Mouse (Mus musculus): Measurements from ENCODE around the gene Parp12.

The Parp12 gene

DNA sequence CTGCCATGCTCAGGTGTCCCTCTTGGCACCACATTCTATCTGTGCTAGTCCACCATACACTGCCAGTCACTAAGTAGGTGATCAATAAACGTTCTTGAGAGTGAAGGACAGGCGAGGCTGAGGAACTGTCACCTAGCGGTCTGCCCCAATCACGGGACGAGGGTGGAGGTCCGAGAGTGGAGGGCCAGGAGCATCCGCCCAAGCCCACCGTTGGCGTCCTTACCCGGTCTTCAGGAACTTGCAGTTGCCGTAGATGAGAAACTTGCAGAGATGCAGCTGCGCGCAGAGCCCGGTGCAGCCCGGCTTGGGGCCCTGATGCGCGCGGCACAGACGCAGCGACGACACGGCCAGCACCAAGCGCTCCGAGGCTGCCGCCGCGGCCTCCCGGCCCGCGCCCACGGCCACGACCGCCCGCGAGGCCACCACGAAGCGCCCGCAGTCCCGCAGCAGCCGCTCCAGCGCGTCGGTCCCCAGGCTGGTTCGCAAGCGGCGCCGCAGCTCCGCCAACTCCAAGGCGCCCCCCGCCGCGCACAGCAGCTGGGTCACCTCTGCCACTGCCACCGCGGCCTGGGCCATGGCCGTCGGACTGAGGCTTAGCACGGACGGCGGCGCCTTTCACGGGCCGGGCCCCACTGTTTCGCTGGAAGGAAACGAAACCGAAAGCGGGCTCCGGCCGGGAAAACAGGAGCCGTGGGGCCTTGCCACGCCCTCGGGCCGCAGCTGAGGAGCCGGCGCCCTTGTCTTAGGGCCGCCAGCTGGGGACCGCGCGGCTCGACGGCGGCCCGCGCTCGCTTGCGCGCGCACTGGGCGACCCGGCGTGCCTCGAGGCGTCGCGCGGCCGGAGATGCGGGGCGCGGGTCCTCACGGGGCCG lies at the start of gene Parp12:
Gene Parp12, minus strand, starts transcription at position 766 of the 872 bp plus-strand sequence.
- peak; percentile 16 to 33 for DNase-seq (ENCODE audit: low spot score in 2 of 2)

DNA sequence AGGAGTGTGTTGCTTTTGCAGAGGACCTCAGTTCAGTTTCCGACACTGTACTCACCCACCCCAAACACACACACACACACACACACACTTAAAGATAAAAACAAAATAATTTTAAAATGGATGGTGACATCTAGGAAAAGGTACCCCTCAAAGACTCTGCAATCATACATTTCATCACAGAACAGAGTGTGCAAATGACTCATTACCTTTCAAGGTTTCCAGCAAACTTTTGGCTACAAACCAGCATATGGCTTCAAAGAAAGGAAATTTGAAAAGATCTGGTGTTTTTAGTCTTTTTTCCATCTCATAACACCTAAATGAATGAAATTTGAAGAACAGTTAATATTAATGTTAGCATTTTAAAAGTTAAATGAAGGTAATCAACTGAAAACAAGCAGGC lies 46.7 kb upstream of the Parp12 start:
- DNase-seq (ENCODE audit: low spot score in 2 of 2) = no peak

DNA sequence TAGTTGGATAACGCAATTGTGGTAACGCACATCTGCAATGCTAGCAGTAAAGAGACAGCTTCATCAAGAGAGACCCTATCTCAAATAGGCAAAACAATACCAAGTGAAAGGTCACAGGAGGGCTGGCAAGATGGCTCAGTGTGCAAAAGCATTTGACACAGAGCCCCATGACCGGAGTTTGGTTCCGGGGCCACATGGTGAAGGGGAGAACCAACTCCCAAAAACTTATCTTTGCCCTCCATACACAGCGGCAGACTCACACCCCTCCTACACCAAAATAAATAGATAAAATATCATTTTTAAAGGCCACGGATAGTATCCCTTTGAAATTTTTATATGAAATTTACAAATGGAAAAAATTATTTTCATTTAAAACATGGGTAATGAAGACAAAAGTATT lies 43.8 kb upstream of the Parp12 start:
- no peak for DNase-seq (ENCODE audit: low spot score in 2 of 2)

DNA sequence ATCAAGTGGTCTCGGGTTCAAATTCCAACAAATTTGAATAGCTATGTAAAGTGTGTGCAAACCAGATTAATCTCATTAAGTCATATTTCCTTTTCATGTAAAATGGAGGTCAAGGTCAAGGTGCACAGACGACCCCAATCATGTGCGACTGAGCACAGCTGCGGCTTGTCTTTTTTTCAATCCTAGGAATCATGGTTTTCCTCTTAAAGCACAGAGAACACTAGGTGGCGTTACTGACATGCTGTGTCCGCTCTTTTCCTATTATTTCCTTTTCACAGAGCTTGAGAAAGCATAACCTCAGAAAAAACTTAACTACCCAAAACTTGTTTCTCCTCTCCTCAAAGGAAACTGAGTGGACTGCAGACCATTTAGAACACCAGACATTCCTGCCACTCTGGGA lies 27.9 kb upstream of the Parp12 start:
- DNase-seq (ENCODE audit: low spot score in 2 of 2) = no peak

DNA sequence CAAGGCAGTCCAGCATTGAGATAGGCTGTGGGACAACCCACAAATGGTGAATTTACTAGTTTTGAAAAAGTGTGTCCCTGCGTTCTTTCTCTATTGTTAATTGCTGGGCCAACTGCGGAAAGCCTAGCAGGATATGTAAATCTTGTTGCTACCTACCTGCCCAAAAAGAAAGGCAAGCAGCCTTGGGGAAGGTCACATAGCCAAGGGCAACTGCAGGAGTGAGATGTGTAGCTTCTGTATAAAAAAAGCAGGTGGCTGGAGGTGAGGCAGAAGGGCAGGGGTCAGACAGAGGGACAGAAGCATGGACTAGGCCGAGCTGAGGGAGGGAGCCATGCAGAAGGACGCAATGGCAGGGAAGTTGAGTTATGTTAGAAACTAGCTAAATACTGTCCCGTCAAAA lies 14.4 kb upstream of the Parp12 start:
- DNase-seq (ENCODE audit: low spot score in 2 of 2) = no peak

DNA sequence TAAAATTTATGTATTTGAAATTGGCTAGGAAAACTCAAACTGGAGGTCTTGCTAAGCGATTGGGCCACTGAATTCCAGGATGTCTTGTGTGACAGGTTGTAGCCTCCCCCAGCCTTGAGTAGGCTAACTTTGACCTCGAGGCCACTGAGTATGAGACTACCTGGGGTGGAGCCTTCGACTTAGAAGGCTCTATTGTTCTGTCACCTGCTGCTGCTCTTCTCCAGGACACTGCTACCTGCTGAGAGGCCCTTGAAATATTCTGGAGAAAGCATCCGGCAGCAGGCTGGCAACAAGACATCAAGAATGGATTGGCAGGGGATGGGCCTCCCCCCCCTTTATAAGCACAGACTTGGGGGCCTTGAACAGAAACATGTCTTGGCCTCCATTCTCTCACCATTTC lies 13.3 kb upstream of the Parp12 start:
- no peak for DNase-seq (ENCODE audit: low spot score in 2 of 2)

DNA sequence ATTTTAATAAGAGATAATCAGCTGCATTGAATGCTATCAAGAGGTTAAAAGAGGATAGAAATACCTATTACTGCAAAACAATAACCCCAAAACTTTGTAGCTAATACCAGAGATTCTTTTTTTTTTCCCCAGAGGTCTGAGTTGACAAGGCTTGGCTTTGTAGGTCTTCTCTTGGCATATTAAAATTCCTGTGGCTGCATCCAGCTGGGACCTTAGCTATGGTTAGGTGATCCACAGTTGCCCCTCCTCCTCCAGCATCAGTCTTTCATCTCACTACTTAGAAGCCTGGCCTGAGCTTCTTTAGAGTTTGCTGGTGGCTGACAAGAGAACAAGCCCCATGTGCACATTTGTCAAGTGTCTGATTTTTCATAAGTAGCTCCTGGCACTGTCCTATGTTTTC lies 6.6 kb upstream of the Parp12 start:
- no peak for DNase-seq (ENCODE audit: low spot score in 2 of 2)

DNA sequence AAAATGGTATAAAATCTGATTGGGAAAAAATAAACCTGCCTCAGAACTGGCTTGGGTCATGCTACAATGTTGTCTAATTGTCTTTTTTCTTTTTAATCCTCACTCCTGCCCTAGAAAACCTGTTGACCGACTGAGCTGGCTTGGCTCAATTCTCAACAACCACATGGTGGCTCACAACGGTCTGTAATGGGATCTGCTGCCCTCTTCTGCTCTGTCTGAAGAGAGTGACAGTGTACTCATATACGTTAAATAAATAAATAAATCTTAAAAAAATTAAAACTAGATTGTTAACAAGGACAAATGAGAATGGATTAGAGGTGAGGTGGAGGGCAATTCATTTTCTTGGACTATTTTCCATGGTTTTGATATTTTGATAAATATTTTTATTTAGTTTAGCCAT lies 2.5 kb upstream of the Parp12 start:
- DNase-seq (ENCODE audit: low spot score in 2 of 2) = no peak

DNA sequence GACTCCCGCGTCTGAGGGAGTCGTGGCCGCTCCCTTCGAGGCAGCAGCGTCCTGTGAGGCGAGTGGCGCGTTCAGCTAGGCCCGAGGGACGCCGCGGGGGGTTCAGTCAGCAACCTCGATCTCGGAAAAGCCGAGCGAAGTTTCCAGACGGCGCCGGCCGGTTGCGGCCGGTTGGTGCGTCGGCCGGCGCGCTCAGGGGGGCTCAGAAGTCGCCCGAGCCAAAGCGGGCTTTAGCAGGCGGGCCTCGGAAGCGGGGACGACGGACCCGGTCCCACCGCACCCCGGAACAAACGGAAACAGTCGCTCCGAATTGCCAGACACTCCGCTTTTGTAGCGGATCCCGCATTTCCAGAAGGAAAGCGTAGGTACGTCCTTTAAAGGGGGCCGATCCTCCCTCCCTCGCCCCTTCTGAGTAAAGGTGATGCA lies 320 bp upstream of the Parp12 start:
- DNase-seq (ENCODE audit: low spot score in 2 of 2) = no peak

DNA sequence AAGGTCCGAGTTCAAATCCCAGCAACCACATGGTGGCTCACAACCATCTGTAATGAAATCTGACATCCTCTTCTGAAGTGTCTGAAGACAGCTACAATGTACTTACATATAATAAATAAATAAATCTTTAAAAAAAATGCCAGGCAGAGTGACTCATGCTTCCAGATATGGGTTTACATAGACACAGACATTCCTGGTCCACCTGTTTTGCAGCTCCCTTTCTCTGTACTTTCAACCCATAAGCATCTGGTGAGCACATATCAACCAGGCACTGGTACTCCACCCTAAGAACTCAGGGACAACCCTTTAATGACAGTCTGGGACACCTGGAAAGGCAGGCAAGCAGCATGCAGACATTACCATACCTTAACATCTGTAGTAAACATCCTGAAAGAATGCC lies 2.7 kb downstream of the Parp12 start:
- DNase-seq (ENCODE audit: low spot score in 2 of 2) = no peak

DNA sequence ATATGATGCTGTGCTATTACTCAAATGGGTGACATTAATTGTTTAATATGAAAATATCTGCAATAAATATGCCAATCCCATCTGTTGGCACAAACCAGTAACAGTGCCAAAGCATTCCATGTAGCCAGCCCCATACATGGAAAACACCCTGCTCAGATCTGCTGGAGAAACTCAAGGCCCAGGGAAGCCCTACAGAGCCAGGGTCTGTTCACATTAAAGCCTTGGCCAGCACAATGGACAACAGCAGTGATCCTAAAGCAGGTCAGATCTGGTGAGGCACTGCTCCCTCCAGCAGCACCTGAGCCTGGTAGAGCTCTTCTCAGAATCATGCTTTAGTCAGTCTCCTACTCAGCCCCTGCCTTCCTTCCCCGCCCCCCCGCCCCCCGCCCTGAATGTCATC lies 5.0 kb downstream of the Parp12 start:
- DNase-seq (ENCODE audit: low spot score in 2 of 2) = no peak

DNA sequence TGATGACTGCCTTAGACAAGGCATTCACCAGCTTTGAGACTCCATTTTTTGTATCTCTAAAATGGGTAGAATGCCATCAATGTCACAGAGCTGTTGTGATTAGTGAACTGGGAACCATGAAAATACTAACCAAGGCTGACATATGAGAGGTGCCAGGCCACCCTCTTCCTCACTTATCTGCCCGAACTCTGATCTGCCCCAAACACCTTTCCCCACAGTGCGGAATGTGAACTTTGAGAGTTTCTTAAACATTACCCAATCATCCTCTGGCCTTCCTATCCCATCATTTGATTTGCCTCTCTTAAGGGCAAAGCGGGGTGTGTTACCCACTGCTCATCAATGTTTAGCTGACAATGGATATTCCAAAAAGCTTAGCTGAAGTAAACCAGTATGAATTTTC lies 5.4 kb downstream of the Parp12 start:
- no peak for DNase-seq (ENCODE audit: low spot score in 2 of 2)

DNA sequence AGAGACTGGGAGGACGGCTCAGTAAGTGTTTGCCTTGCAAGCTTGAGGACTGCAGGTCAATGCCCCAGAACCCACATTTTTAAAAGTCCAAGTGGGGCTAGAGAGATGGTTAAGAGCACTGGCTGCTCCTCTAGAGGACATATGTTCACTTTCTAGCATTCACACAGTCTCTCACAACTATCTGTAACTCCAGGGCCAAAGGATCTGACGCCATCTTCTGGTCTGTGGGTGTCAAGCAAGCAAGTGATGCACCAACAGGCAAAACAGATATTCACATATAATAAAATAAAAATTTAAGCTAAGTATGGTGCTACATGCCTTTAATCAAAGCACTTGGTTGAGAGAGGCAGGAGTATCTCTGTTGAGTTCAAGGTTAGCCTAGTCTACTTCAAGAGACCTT lies 11.3 kb downstream of the Parp12 start:
- no peak for DNase-seq (ENCODE audit: low spot score in 2 of 2)

DNA sequence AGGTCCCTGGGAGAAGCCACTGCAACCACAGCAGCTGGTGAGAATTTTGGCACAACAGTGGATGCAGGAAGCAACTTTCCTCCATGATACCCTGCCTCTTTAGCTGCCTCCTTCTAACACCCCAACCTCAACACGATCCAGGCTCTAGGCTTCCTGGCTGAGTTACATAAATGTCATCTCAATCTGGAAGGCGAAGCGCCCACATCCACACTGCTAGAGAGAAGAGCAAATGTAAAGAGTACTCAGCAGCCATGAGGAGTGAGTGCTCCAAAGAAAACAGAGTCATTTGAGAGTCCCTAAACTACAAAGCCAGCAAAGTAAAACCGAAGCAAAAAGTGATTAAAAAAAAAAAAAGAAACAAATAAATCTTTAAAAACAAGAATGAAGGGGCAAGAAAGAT lies 13.5 kb downstream of the Parp12 start:
- DNase-seq (ENCODE audit: low spot score in 2 of 2) = no peak

DNA sequence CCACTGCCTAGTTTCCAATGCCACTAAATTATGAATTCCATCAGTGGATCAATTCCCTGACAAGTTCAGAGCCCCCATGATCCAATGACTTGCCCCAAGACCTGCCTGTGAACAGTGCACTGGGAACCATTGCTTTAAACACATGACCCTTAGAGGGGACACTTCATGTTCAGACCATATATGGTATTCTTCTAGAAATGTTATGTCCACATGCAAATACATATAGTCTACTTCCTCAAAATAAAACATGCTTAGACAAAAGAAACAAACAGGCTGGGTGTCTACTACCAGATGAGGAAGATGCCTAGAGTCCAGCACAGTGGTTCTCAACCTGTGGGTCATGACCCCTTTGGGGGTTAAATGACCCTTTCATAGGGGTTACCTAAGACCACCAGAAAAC lies 41.7 kb downstream of the Parp12 start:
- no peak for DNase-seq (ENCODE audit: low spot score in 2 of 2)

DNA sequence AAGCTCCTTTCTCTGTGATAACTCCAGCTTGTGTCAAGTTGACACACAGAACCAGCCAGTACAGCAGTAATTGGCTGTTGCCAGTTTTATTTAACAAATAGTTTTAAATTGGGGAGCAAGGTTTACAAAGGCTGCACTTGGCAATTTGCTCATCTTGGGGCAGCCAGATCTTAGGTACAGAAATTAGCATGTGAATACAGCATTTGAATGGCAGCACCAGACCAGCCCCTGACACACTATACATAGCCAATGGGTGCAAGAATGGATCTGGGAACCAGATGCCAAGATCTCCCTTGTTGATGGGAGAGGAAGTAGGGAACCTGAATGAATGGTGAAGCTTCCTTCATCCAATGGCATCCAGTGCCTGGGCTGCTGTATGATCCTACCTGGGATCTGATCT lies 44.0 kb downstream of the Parp12 start:
- no peak for DNase-seq (ENCODE audit: low spot score in 2 of 2)

DNA sequence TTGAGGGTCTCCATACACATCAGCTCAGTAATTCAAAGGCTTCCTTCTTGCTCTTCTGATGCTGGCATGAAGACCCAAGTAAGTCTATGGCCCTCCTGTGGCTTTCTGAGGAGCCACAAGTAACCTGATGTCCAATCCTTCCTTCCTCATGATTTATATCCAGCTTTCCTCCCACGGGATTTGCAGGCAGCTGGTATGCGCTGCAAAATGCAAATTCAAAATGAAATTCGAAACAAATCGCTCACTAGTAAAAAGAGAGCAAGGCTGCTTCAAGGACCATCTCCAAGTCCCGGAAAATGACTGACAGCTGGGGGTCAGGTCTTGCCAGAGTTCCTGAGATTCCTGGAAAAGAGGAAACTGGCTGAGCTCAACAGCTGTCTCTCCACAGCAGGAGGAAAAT lies 45.5 kb downstream of the Parp12 start:
- DNase-seq (ENCODE audit: low spot score in 2 of 2) = no peak

DNA sequence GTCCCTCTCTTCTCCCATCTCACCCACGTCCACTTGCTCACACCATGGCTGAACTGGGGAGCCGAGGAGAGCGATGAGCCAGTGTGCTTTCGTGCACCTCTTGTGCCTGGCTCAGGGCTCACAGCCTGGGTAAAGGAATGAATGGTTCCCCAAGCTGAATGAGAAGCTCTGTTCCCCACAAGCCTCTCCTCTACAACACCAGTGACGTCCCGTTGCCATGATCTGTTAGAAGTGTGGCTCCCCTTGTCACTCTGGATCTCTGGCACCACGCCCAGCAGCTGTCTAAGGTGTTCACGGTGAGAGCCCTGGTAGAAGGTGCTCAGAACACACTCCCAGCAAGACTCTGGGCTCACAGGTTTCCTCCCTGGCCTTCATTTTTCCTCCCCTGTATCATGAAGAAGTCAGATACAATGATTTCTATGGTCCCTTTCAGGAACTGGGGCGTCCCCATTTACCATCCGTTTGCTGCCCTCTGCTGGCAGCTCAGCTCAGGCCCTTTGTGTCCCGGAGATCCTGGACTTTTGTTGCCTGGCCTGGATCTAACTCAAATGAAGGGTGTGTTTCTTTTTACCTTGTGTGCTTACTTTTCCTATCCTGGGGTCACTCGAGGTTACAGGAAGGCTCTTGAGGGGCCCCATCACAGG lies 51.1 kb downstream of the Parp12 start:
- DNase-seq (ENCODE audit: low spot score in 2 of 2) = peak; percentile 9 to 39

DNA sequence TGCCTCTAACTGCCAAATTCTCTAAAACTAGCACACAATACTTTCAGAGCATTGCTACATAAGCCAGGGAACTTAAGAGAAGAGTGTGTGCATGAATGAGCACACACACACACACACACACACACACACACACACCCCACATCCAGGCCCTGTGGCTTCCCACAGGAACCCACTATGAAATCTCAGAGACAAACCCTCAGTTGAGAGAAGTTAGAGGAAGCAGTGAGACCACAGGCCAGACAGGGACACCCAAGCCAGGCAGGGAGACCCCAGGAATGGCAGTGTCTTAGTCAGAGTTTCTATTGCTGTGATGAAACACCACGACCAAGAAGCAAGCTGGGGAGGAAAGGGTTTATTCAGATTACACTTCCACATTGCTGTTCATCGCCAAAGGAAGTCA lies 54.6 kb downstream of the Parp12 start:
- no peak for DNase-seq (ENCODE audit: low spot score in 2 of 2)

DNA sequence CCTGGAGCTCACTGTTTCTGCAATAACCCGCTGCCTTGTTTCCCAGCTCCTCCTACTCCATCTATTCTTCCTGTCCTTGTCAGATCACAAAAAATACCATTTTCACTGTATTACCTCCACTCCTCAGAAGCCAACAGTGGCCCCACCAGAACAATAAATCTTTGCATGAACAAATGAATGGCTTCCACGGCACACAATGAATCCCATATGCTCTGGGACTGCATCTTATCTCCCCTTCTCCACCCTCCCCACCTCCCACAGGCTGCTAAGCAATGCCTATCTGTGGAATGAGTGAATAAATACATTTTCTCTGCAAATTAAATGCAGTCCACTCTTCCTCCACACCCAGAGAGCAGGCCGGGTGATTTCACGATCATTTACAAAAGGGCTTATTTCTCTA lies 57.0 kb downstream of the Parp12 start:
- DNase-seq (ENCODE audit: low spot score in 2 of 2) = no peak

DNA sequence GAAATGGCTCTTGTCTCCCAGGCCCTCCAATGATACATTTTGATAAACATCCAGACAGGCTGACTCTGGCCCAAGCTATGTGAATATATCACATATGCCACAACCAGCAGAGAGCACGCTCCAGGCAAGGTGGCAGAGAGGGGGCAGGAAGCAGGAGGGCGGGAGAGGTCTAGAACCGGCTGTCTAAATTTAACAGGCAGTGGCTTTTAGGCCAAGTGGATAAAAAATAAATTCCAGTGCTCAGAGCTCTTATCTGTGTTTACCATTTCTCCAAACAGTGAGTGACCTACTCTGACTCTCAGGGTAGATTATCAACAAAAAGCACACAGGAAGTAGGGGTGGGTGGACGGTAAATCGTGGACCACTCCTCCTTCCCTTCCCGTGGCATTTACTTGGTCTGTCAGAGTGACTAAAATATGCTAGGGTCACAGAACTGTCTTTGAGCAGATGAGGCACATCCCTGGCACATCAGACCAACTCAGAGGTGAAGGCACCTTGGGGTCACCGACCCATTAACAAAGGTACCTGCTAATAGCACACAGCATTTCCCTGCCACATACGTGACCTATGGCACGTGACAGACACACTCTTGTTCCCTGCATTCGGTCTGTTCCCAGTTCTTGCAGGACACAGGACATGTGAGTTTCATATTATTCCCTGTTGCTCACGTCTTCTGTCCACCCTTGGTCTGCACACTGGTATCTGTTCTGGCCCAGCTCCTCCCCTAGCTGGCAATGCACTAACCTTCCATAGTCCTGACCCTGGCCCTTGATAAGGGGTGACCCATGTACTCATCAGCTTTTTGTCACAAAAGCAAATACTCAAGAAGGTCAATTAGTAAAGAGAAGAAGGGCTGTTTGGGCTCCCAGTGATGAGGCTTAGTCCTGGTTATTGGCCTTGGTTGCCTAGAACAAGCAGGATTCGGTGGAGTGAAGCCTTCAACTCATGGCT lies 58.3 kb downstream of the Parp12 start:
- DNase-seq (ENCODE audit: low spot score in 2 of 2) = no peak

DNA sequence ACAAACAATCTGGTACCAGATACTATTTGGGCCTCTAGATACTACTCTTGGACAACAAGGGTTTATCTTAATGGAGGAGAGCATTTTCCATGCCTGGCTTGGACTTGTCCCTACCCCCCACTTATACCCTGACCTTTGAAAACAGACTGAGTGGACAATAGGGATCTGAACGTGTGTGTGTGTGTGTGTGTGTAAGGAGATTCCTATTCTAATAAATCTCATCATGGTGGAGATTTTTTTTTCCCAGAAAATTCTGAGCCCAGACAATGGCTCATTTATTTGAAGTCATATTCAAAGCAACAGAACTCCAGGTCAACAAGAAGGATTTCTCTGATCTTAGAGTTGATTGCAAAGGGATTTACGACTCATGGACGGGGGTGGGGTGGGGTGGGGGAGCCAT lies 59.2 kb downstream of the Parp12 start:
- no peak for DNase-seq (ENCODE audit: low spot score in 2 of 2)
